Mouse (Mus musculus) neutrophil, adult 5-6 weeks (primary cell): ENCODE measurements around the gene Alox8. TPM values are rescaled to one million over a fixed set of nuclear protein-coding genes. Genes with fewer than 3 reads are reported as not detected.
A peak's percentile ranks its signal among the peaks of the same experiment; 100 is the strongest.

Experiments
- ATAC-seq: fragments of 151-379, 151-347 bp; 2 replicates; pipeline ENCODE4 v1.8.0; 2017; ENCODE audit warnings: mild to moderate bottlenecking, moderate TSS enrichment; ENCODE audit not compliant: insufficient number of reproducible peaks, poor library complexity, low FRiP score, severe bottlenecking; ENCODE audit errors: extremely low read depth
- total RNA-seq: library from RNA; stranded (forward); fragments of 200-1000 nt; gene quantifications from 2 replicates; pipeline ENCODE4 v1.2.3, GENCODE M21; 2017

The Alox8 gene
- total RNA-seq, 1 experiment from 2014 or later, result not detected

DNA sequence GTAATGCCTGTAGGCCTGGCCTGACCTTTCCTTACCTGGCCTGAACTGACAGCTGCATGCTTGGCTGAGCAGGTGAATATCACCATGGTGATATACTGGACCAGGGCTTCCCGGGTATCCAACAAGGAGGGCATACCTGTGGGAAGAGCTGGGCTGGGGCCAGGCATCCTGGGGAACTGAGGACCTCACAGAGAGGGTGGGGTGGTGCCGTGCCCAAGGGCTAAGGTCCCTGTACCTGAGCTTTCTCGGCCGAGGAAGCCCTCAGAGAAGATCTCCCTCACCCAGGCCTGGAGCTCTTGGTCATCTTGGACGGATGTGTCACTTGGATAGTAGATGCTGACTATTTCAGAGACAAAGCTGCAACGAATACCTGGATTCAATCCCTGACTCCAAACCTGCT lies 11.7 kb downstream of the Alox8 start:
- no peak for ATAC-seq

DNA sequence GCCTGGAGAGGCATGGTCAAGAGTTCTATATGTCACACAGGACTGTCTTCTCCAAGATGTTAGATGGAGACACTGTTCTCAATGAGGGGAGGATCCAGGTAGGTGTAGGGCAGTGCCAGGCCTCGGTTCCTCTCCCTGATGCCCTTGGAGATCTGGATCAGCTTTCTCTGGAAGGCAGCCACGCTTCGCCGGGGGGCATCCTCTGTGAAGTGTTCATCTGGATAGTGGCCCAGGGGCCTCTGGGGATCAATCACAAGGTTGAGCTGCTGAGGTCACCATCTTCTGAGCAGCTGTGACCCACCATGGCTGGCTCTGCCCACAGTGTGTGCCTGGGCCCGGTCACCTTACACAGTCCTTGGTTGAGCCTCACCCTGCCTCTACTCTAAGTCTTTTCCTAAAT lies 12.6 kb downstream of the Alox8 start:
- ATAC-seq, result no peak

DNA sequence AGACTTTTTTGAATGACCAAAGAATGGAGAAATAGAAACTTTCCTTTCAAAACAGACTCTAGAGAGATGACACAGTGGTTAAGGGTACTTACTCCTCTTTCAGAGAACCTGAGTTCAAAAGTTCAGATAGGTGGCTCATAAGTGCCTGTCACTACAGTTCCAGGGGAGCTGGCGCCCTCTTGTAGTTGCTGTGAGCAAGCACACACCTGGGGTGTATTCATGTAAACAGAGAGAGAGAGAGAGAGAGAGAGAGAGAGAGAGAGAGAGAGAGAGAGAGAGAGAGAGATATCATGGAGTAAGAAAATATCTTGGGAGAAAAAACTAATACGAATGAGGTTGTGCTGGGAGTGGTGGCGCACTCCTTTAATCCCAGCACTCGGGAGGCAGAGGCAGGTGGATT lies 17.5 kb downstream of the Alox8 start:
- ATAC-seq, result no peak

DNA sequence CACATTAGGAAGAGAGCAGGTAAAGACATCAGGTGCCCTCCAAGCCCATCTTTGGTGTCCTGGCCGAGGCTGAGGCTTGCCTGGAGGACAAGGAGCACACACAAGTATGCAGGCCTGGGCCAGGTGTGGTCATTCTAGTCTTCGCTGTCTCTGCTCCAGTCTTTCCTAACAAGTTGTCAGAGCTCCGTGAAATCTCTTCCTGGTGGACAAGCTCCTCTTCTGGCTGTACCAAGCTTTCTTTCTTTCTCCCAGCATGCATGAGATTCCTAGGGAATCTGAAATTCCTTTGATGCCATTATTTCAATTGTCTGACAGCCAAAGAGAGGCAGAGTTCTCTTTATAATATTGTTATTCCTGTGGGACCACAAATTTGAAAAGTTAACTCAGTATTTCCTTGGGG lies 18.1 kb downstream of the Alox8 start:
- no peak for ATAC-seq

DNA sequence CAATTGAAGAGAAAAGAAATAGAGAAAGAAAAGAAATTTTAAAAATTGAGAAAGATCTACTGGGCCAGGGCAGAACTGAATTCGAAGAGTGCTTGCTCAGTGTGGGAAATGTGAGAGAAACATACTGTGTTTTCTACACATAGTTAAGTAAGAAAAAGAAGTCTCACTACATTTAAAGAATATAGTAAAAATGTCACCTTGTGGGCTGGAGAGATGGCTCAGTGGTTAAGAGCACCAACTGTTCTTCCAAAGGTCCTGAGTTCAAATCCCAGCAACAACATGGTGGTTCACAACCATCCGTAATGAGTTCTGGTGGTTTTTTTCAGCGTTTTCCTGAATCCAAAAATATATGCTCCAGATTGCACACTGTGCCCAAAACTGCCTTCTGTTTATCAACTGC lies 19.1 kb downstream of the Alox8 start:
- ATAC-seq, result no peak

DNA sequence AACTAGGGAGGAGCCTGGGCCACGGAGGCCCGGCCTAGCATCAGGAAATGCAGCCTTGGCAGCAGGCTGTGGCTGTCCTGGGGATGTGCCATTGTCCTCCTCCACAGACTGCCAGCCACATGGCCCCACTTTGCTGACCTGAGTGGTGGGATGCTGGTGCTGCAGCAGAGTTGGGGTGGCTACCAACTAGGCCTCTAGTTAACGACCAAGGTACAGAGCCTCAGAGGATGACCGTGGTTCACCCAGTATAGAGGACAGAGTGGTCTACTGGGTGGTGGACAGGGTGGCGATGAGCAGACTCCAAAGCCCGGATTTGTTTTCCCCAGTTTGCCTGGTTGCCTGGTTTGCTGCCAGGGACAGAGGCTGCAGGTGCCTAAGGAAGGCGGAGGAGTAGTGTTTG lies 22.9 kb downstream of the Alox8 start:
- no peak for ATAC-seq

DNA sequence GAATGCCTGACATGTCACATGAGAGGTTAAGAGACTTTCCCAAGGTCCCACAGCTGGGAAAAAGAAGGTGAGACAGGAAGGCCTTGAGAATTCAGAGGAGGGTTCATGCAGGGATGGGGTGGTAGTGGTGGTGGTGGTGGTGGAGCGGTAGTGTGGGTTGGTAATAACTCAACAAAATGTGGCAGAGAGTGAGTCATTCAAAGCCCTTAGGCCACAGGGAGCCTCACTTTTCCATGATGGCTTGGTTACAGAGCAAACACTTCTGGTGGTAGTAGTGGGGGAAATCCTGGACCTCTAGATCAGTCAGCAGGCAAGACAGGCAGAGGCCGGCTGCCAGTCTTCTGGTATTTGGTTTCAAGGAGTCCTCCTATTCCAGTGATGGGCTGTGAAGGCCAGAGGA lies 25.0 kb downstream of the Alox8 start:
- ATAC-seq, result no peak

DNA sequence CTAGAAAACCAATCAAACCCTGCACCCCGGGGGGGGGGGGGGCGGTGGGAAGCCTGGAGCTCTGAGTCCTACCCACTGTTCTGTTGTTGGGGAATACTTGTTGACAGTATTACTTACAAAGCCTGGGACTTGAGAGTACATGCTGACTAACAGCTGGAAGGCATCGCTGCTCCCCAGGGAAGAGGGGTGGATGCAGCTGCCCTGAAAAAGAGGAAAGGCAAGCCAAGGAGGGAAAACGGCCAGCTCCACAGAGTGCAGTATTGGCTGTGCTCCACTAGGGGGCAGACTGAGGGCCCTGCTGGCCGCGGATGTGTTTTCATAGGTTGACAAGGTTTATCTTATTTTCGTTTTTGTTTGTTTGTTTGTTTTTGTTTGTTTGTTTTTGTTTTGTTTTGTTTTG lies 26.0 kb downstream of the Alox8 start:
- no peak for ATAC-seq

DNA sequence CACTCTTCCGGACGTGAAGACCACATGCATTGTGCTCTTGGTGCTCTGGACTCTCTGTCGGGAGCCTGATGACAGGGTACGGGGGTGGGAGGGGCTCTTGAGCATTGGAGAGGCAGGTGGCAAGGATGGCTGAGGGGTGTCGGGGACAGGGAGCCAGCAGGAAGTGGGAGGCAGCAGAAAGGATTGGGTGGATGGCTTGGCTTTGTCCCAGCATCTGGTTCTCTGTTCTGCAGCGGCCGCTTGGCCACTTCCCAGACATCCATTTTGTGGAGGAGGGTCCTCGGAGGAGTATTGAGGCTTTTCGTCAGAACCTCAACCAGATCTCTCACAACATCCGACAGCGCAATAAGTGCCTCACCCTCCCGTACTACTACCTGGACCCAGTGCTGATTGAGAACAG lies 28.3 kb downstream of the Alox8 start:
- no peak for ATAC-seq

DNA sequence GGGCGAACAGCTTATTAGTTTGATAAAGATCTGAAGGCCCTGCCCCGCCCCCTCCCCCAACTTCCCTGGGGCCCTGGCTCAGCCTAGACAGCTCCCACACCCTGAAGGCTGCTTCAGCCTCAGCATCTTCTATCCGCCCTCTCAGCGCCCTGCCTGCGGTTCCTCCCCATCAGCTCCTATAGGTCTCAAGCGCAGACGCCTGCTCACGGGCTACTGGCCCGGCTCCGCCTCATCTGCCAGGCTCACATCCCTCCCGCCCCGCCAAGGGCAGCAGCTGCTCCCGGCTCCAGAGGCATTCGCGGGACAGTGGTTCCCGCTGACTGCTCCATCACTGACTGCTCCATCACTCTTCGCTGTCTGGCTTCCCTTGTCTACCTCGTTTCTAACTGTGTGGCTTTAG lies 40.8 kb downstream of the Alox8 start, which contains the start of gene Alox12b:
Gene Alox12b (plus strand): TSS at position 190 of the 400 bp plus-strand sequence.
- ATAC-seq, result no peak

DNA sequence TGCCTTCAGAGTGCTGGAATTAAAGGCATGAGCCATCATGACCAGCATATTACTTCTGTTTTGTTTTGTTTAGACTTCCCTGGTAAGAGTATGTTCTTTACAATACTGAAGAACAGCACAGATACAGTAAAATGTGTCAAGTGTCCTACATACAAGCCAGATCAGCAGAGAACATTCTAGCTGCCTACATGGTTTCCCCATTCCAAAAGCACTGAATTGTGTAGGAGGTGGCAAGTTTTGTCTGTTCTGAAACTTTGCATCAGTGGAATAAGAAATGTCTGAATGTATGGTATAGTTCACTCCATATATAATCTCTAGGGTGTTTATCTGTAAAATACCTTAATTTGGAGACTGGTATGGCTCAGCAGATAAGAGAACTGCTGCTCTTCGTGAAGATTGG lies 42.3 kb downstream of the Alox8 start:
- ATAC-seq, result no peak

DNA sequence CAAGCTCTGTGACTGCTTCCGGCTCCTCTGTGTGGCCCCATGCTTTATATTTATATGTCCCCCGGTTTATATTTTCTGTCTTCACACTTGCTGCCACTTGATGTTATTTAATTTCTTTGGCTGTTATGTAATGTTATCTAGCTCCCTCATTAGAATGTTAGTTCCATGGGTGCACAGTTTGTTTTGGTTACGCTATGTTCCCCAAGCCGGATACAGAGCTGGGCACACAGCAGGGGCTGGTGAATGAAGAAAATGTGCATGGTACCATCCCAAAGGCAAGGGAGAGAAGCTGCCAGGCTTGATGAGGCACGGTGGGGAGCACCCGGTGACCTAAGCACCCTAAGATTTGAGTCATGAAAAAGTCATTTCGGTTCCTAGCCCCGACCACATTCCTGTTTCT lies 43.8 kb downstream of the Alox8 start:
- no peak for ATAC-seq

DNA sequence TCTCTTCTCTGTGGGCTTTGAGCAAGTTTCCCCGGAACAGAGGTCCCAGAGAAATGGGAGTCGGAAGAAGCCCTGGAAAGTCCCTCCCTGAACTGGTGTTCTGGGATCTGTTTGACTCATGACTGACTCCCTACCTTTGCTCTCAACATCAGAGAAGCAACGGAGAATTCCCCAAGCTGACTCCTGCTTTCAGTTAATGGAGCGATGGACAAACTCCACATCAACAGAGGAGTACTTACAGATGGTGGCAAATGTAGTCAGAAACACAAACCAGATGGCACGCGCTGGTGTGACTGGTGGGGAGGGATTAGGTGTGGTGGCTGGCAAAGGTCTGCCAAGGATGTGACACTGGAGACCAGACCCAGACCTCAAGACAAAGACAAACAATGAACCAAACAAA lies 46.6 kb downstream of the Alox8 start:
- no peak for ATAC-seq

DNA sequence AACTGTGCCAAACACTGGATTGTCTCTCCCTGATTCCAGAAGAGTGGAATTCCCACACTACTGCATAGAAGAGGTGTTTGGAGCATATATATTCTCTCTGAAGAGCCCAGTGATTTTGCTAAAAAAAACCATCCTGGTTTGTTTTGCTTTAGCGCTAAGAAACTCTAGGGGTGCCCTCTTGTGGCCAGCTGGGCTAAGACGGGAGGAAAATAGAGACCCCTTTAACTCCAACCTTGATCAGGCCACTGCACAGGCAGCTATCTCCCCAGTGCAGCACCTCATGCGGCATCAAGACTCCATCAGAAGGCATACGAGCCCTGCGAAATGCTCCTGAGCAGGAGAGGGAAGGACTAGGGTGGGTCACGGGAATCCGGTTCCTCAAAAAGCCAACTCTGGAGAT lies 47.2 kb downstream of the Alox8 start:
- peak; percentile 40; the same call in 1 of the 2 replicates for ATAC-seq

DNA sequence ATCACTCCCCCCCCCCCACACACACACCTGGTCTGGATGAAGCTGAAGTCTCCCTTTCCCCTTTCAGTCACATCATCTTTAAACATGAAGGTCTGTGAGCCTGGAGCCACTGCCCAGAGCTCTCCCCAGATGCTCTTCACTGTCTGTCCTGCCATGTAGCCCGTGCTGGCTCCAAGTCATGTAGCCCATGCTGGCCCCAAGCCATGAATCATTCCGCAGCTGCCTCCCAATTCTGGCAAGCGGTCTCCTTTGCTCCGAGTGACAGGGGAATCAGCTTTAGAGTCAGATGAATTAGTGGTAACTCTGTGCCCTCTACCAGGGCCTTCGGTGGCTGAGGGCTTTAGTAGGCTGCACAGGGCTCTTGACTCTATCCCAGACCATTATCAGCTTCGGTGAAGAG lies 47.9 kb downstream of the Alox8 start:
- ATAC-seq, result no peak

DNA sequence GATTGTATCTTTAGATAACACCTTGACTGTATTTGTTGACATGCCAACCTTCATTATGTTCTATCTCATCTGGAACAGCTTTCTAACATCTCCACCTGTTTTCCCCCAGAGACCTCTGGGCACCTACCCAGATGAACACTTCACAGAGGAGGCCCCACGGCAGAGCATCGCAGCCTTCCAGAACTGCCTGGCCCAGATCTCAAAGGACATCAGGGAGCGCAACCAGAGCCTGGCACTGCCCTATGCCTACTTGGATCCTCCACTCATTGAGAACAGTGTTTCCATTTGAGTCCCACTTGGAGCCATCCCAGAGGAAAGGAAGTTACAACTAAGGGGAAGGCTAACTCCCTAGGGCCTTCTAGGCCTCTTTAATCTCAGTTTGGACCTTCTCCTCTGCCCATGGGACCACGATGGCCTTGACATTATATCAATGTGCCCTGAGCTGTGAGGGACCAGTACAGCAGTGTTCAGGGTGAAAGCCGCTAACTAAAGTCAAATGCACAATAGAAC lies 49.1 kb downstream of the Alox8 start:
- no peak for ATAC-seq

DNA sequence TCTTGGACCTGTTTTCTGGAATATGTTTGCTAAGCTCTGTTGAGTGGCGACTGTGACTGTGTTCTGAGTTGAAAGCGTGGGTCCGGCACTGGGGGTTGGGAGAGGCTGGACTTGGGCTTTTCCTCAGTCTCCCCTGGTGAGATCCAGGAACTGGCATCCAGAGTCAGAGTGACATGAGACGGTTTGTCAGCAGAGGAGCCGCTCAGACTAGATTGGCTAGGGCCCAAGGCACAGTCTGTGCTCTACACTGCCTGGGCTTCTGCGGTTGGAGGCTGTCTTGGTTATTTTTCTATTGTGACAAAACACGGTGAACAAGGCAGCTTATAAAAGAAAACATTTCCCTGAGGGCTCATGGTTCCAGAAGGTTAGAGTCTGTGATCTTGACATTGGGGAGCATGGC lies 50.1 kb downstream of the Alox8 start:
- ATAC-seq, result no peak

DNA sequence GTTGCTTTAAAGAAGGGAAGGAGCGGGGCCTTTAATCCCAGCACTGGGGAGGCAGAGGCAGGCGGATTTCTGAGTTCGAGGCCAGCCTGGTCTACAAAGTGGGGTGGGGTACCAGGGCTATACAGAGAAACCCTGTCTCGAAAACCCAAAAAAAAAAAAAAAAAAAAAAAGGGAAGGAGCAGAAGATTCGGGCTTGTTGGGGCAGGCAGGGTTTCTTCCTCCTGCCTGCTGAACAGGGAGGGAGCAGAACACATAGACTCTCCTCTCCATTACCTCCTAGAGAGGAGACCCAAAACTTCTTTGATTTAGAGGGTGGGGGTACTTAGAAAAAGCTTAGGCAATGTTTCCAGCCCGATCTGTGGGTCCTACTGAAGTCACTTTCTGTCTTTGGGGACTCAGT lies 62.3 kb downstream of the Alox8 start:
- no peak for ATAC-seq

DNA sequence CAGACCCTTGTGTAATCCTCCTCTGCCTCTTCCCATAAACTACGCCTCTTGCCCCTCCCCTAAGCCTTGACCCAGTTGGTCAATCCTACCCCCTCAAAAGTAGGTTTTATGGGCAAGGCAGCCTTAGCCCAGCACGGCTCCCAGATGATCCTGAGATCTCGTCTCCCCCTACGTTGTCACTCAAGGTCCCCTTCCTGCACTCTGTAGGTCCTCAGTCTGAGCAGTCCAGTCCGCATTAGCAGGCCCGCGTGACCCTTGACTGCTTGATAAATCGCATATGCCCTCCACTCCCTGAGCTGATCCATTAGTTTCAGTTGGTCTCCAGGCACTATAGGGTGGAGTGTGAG lies 63.0 kb downstream of the Alox8 start:
- ATAC-seq, result no peak
